Mouse (Mus musculus) embryonic facial prominence, embryonic 12.5 days (tissue): ENCODE measurements around the gene Zfp408. TPM values are rescaled to one million over a fixed set of nuclear protein-coding genes. Genes with fewer than 3 reads are reported as not detected.

Experiments
- ATAC-seq: fragments of 200-750 bp; cut with Nextera tagmentation; 2 replicates; pipeline ENCODE4 v1.8.0; 2017; ENCODE audit not compliant: insufficient number of reproducible peaks, insufficient read depth, low FRiP score, low TSS enrichment
- H3K27ac ChIP-seq: fragments of 300-500 bp; sonication (generic); 2 replicates; pipeline ENCODE4 v1.5.1; 2016; ENCODE audit warnings: mild to moderate bottlenecking
- H3K27me3 ChIP-seq: fragments of 300-500 bp; sonication (generic); 2 replicates; pipeline ENCODE4 v1.6.1; 2016; ENCODE audit warnings: mild to moderate bottlenecking, moderate library complexity
- H3K36me3 ChIP-seq: fragments of 300-500 bp; sonication (generic); 2 replicates; pipeline ENCODE4 v1.6.1; 2016; ENCODE audit warnings: mild to moderate bottlenecking
- H3K4me1 ChIP-seq: fragments of 300-500 bp; sonication (generic); 2 replicates; pipeline ENCODE4 v1.6.1; 2016
- H3K4me2 ChIP-seq: fragments of 300-500 bp; sonication (generic); replicated peaks from 2 replicates; pipeline ENCODE4 v1.6.1; 2016; ENCODE audit warnings: mild to moderate bottlenecking, moderate library complexity
- H3K4me3 ChIP-seq: fragments of 300-500 bp; sonication (generic); 2 replicates; pipeline ENCODE4 v1.5.1; 2016; ENCODE audit warnings: mild to moderate bottlenecking
- H3K9ac ChIP-seq: fragments of 300-500 bp; sonication (generic); 2 replicates; pipeline ENCODE4 v1.6.1; 2016; ENCODE audit warnings: mild to moderate bottlenecking, moderate library complexity
- H3K9me3 ChIP-seq: fragments of 300-500 bp; sonication (generic); 2 replicates; pipeline ENCODE4 v1.6.1; 2016; ENCODE audit warnings: mild to moderate bottlenecking, moderate library complexity
- WGBS: fragments of 180-500 bp; shearing (Covaris S2); methylation state at CpG from one replicate; pipeline ENCODE4 v1.1.7; 2016; 5-methylcytosine and 5-hydroxymethylcytosine counted together
- polyA plus RNA-seq: library from polyadenylated mRNA; unstranded; fragments of >200 nt; fragmentation: Nextera tagmentation; extraction: Ambion mirVana; gene quantifications from 2 replicates; pipeline ENCODE4 v1.2.1, GENCODE M21; 2016

Zfp408 gene
- polyA plus RNA-seq, 1 experiment from 2014 or later = 12.8 TPM

- peak overlapping the region; percentile 88 for H3K27ac ChIP-seq
- no peaks in the 10 kb centered on the region for H3K27me3 ChIP-seq
- no peaks in the 10 kb centered on the region for H3K9me3 ChIP-seq
- peaks cover 46% of the 10 kb centered on the region for H3K36me3 ChIP-seq
- no peak for ATAC-seq
- peak overlapping the region; percentile 97 for H3K4me2 ChIP-seq
- 2% methylated on average over 15 of the region's 15 CpGs for WGBS
- peak overlapping the region; percentile 90 for H3K4me3 ChIP-seq
- peaks cover 15% of the 10 kb centered on the region for H3K4me1 ChIP-seq
- peak overlapping the region; percentile 92 for H3K9ac ChIP-seq
These were observed 439 bp downstream of the Zfp408 start for GRCm38 (mm10) chr2:91649152-91649551.

GRCm38 (mm10) chr2:91646733-91647132, 2.9 kb downstream of the Zfp408 start:
- 31% methylated on average over 1 of the region's 1 CpGs for WGBS
- H3K4me1 ChIP-seq = peaks cover 15% of the 10 kb centered on the region

GRCm38 (mm10) chr2:91645811-91646210, 3.8 kb downstream of the Zfp408 start:
- no peaks in the 10 kb centered on the region for H3K27me3 ChIP-seq
- H3K4me2 ChIP-seq = no peak overlapping the region
- H3K27ac ChIP-seq = no peak overlapping the region
- WGBS = 95% methylated on average over 11 of the region's 11 CpGs
- no peak for ATAC-seq
- no peaks in the 10 kb centered on the region for H3K9me3 ChIP-seq
- no peak overlapping the region for H3K4me3 ChIP-seq
- peaks cover 11% of the 10 kb centered on the region for H3K4me1 ChIP-seq
- H3K36me3 ChIP-seq = peaks cover 60% of the 10 kb centered on the region
- H3K9ac ChIP-seq = no peak overlapping the region

More at GRCm38 (mm10) chr2:91646733-91647132, 2.9 kb downstream of the Zfp408 start:
- no peaks in the 10 kb centered on the region for H3K9me3 ChIP-seq
- H3K27ac ChIP-seq = no peak overlapping the region
- H3K4me2 ChIP-seq = no peak overlapping the region
- peaks cover 59% of the 10 kb centered on the region for H3K36me3 ChIP-seq
- H3K27me3 ChIP-seq = no peaks in the 10 kb centered on the region
- H3K9ac ChIP-seq = no peak overlapping the region
- no peak overlapping the region for H3K4me3 ChIP-seq
- no peak for ATAC-seq

- Histone ChIP-seq H3K4me1 (peaks cover 8% of the 10 kb centered on the region), H3K27me3 (no peaks in the 10 kb centered on the region), H3K27ac (no peak overlapping the region), H3K9me3 (no peaks in the 10 kb centered on the region), H3K9ac (no peak overlapping the region), H3K36me3 (peaks cover 60% of the 10 kb centered on the region), H3K4me3 (no peak overlapping the region), H3K4me2 (no peak overlapping the region)
- 96% methylated on average over 15 of the region's 15 CpGs for WGBS
- ATAC-seq = no peak
These were observed 4.2 kb downstream of the Zfp408 start for GRCm38 (mm10) chr2:91645354-91645753.

GRCm38 (mm10) chr2:91644021-91644420, 5.6 kb downstream of the Zfp408 start:
- Histone ChIP-seq H3K4me2 (no peak overlapping the region), H3K27me3 (no peaks in the 10 kb centered on the region), H3K27ac (no peak overlapping the region), H3K9me3 (no peaks in the 10 kb centered on the region), H3K36me3 (peaks cover 60% of the 10 kb centered on the region), H3K9ac (no peak overlapping the region), H3K4me3 (no peak overlapping the region), H3K4me1 (peaks cover 7% of the 10 kb centered on the region)
- 94% methylated on average over 11 of the region's 11 CpGs for WGBS
- no peak for ATAC-seq

GRCm38 (mm10) chr2:91642825-91643415, 6.7 kb downstream of the Zfp408 start:
- Histone ChIP-seq H3K4me2 (no peak overlapping the region), H3K9me3 (no peaks in the 10 kb centered on the region), H3K4me1 (no peaks in the 10 kb centered on the region), H3K27me3 (no peaks in the 10 kb centered on the region), H3K36me3 (peaks cover 59% of the 10 kb centered on the region), H3K4me3 (no peak overlapping the region), H3K27ac (no peak overlapping the region), H3K9ac (no peak overlapping the region)
- 93% methylated on average over 2 of the region's 2 CpGs for WGBS
- ATAC-seq = no peak

- Histone ChIP-seq H3K4me1 (no peaks in the 10 kb centered on the region), H3K9me3 (no peaks in the 10 kb centered on the region), H3K36me3 (peaks cover 19% of the 10 kb centered on the region), H3K4me3 (no peak overlapping the region), H3K9ac (no peak overlapping the region), H3K4me2 (no peak overlapping the region), H3K27ac (no peak overlapping the region), H3K27me3 (no peaks in the 10 kb centered on the region)
- WGBS = 69% methylated on average over 6 of the region's 6 CpGs
- no peak for ATAC-seq
These were observed 10.7 kb downstream of the Zfp408 start for GRCm38 (mm10) chr2:91638931-91639330.

- Histone ChIP-seq H3K4me3 (no peak overlapping the region), H3K36me3 (0 out of 2 replicates have a peak, but pooled peaks cover 2% of the 10 kb centered on the region), H3K4me2 (no peak overlapping the region), H3K27ac (no peak overlapping the region), H3K4me1 (no peaks in the 10 kb centered on the region), H3K9me3 (no peaks in the 10 kb centered on the region), H3K9ac (no peak overlapping the region), H3K27me3 (no peaks in the 10 kb centered on the region)
- WGBS = 85% methylated on average over 5 of the region's 5 CpGs
- ATAC-seq = no peak
These were observed 12.8 kb downstream of the Zfp408 start for GRCm38 (mm10) chr2:91636727-91637338.

- Histone ChIP-seq H3K4me3 (no peak within 1 kb of the TSS), H3K9me3 (no peaks in the 10 kb centered on the region), H3K4me2 (no peak within 1 kb of the TSS), H3K27me3 (no peaks in the 10 kb centered on the region), H3K27ac (no peak within 1 kb of the TSS), H3K9ac (no peak within 1 kb of the TSS), H3K36me3 (no peaks in the 10 kb centered on the region), H3K4me1 (no peaks in the 10 kb centered on the region)
- WGBS = 92% methylated on average over 8 of the region's 8 CpGs
- no peak for ATAC-seq
These were observed 13.4 kb downstream of the Zfp408 start, which contains the start of gene F2 for GRCm38 (mm10) chr2:91636229-91636628. Gene F2, minus strand, starts transcription at chr2:91636414.

GRCm38 (mm10) chr2:91635486-91635885, 14.1 kb downstream of the Zfp408 start:
- Histone ChIP-seq H3K4me1 (no peaks in the 10 kb centered on the region), H3K27me3 (no peaks in the 10 kb centered on the region), H3K36me3 (no peaks in the 10 kb centered on the region), H3K27ac (no peak overlapping the region), H3K4me2 (no peak overlapping the region), H3K9me3 (no peaks in the 10 kb centered on the region), H3K9ac (no peak overlapping the region), H3K4me3 (no peak overlapping the region)
- no peak for ATAC-seq
- 87% methylated on average over 11 of the region's 11 CpGs for WGBS

- Histone ChIP-seq H3K4me2 (no peak overlapping the region), H3K9me3 (no peaks in the 10 kb centered on the region), H3K27me3 (no peaks in the 10 kb centered on the region), H3K36me3 (no peaks in the 10 kb centered on the region), H3K9ac (no peak overlapping the region), H3K4me1 (no peaks in the 10 kb centered on the region), H3K4me3 (no peak overlapping the region), H3K27ac (no peak overlapping the region)
- WGBS = 82% methylated on average over 9 of the region's 9 CpGs
- no peak for ATAC-seq
These were observed 14.8 kb downstream of the Zfp408 start for GRCm38 (mm10) chr2:91634841-91635240.

- Histone ChIP-seq H3K36me3 (no peaks in the 10 kb centered on the region), H3K4me3 (no peak overlapping the region), H3K4me1 (no peaks in the 10 kb centered on the region), H3K9ac (no peak overlapping the region), H3K9me3 (no peaks in the 10 kb centered on the region), H3K4me2 (no peak overlapping the region), H3K27ac (no peak overlapping the region), H3K27me3 (no peaks in the 10 kb centered on the region)
- 80% methylated on average over 12 of the region's 12 CpGs for WGBS
- no peak for ATAC-seq
These were observed 16.1 kb downstream of the Zfp408 start for GRCm38 (mm10) chr2:91633334-91633977.
